Mouse (Mus musculus) liver, postnatal 0 days (tissue): ENCODE results near the gene F2r. TPM values are rescaled to one million over a fixed set of nuclear protein-coding genes. Genes with fewer than 3 reads are reported as not detected.
A peak's percentile ranks its signal among the peaks of the same experiment; 100 is the strongest.

ENCODE experiments used
- ATAC-seq: fragments of 200-750 bp; cut with Nextera tagmentation; 2 replicates; pipeline ENCODE4 v1.8.0; 2017; ENCODE audit warnings: mild to moderate bottlenecking, moderate library complexity
- DNase-seq: peaks from one replicate; pipeline ENCODE4 v3.0.0-alpha.2; 2016
- H3K27ac ChIP-seq: fragments of 300-500 bp; sonication (generic); 2 replicates; pipeline ENCODE4 v1.5.1; 2014; ENCODE audit warnings: antibody characterized with exemption, moderate library complexity, mild to moderate bottlenecking, low read depth
- H3K27me3 ChIP-seq: fragments of 300-500 bp; sonication (generic); 2 replicates; pipeline ENCODE4 v1.6.1; 2014; ENCODE audit warnings: low read length, control low read depth, mixed read lengths; ENCODE audit not compliant: insufficient read depth
- H3K36me3 ChIP-seq: fragments of 300-500 bp; sonication (generic); replicated peaks from 2 replicates; pipeline ENCODE4 v1.6.1; 2014; ENCODE audit warnings: mild to moderate bottlenecking, control low read depth, low read length, moderate library complexity, mixed read lengths; ENCODE audit not compliant: insufficient read depth
- H3K4me1 ChIP-seq: fragments of 300-500 bp; sonication (generic); 2 replicates; pipeline ENCODE4 v1.6.1; 2014; ENCODE audit warnings: antibody characterized with exemption, mild to moderate bottlenecking, control low read depth; ENCODE audit not compliant: insufficient read depth
- H3K4me2 ChIP-seq: fragments of 300-500 bp; sonication (generic); 2 replicates; pipeline ENCODE4 v1.6.1; 2014; ENCODE audit warnings: low read depth, mild to moderate bottlenecking, low read length, moderate library complexity, mixed read lengths
- H3K4me3 ChIP-seq: fragments of 300-500 bp; sonication (generic); 2 replicates; pipeline ENCODE4 v1.5.1; 2014; ENCODE audit warnings: low read depth, low read length
- H3K9ac ChIP-seq: fragments of 300-500 bp; sonication (generic); replicated peaks from 2 replicates; pipeline ENCODE4 v1.6.1; 2014; ENCODE audit warnings: mild to moderate bottlenecking, moderate library complexity
- H3K9me3 ChIP-seq: fragments of 300-500 bp; sonication (generic); 2 replicates; pipeline ENCODE4 v1.6.1; 2016; ENCODE audit warnings: mild to moderate bottlenecking, control low read depth, low read length, mixed read lengths
- CTCF ChIP-seq: sonication (generic); IDR thresholded peaks from 2 replicates; pipeline ENCODE4 v1.5.1; 2016; ENCODE audit warnings: antibody characterized with exemption, low read depth
- EP300 ChIP-seq: IDR thresholded peaks from 2 replicates; pipeline ENCODE4 v1.6.1; 2016; ENCODE audit warnings: antibody characterized with exemption, low read depth, mild to moderate bottlenecking
- WGBS: fragments of 180-500 bp; shearing (Covaris S2); extraction: QIAGEN DNeasy Blood & Tissue Kit; methylation state at CpG from one replicate; pipeline ENCODE4 v1.1.7; 2014; ENCODE audit not compliant: insufficient replicate concordance; 5-methylcytosine and 5-hydroxymethylcytosine counted together
- polyA plus RNA-seq: library from polyadenylated mRNA; unstranded; fragments of >200 nt; fragmentation: Nextera tagmentation; extraction: Ambion mirVana; gene quantifications from 2 replicates; pipeline ENCODE4 v1.2.1, GENCODE M21; 2015

F2r gene
- polyA plus RNA-seq, 1 experiment from 2014 or later = 28.6 TPM

- H3K9me3 ChIP-seq = no peaks in the 10 kb centered on the region
- no peak for ATAC-seq
- no peak overlapping the region for H3K27ac ChIP-seq
- peaks cover 2% of the 10 kb centered on the region; the same call in 1 of the 2 replicates for H3K4me1 ChIP-seq
- no peak for DNase-seq
- no peaks in the 10 kb centered on the region for H3K27me3 ChIP-seq
- no peak overlapping the region for H3K9ac ChIP-seq
- H3K4me2 ChIP-seq = no peak overlapping the region
- H3K36me3 ChIP-seq = peaks cover 43% of the 10 kb centered on the region
- no peak overlapping the region for H3K4me3 ChIP-seq
- no peak for TF ChIP-seq CTCF
- TF ChIP-seq EP300 = no peak
- 88% methylated on average over 12 of the region's 12 CpGs for WGBS
Observed at GRCm38 (mm10) chr13:95635301-95635700, 17.0 kb upstream of the F2r start.

- WGBS = 26% methylated on average over 2 of the region's 2 CpGs
Observed at GRCm38 (mm10) chr13:95634451-95634850, 16.2 kb upstream of the F2r start.

GRCm38 (mm10) chr13:95633384-95633783 is 15.1 kb upstream of the F2r start:
- DNase-seq = no peak
- H3K4me3 ChIP-seq = no peak overlapping the region
- no peak overlapping the region for H3K27ac ChIP-seq
- no peaks in the 10 kb centered on the region; the same call in 1 of the 2 replicates for H3K4me1 ChIP-seq
- H3K4me2 ChIP-seq = no peak overlapping the region
- TF ChIP-seq EP300 (no peak), CTCF (no peak)
- H3K9me3 ChIP-seq = no peaks in the 10 kb centered on the region
- WGBS = 83% methylated on average over 2 of the region's 2 CpGs
- H3K9ac ChIP-seq = no peak overlapping the region
- H3K27me3 ChIP-seq = no peaks in the 10 kb centered on the region
- peaks cover 57% of the 10 kb centered on the region for H3K36me3 ChIP-seq
- no peak for ATAC-seq

More at GRCm38 (mm10) chr13:95634451-95634850, 16.2 kb upstream of the F2r start:
- Histone ChIP-seq H3K9me3 (no peaks in the 10 kb centered on the region), H3K4me3 (no peak overlapping the region), H3K4me1 (peaks cover under 1% of the 10 kb centered on the region; the same call in 1 of the 2 replicates), H3K36me3 (peaks cover 49% of the 10 kb centered on the region), H3K27me3 (no peaks in the 10 kb centered on the region), H3K4me2 (no peak overlapping the region), H3K9ac (no peak overlapping the region), H3K27ac (peak overlapping the region; percentile 48; the same call in 1 of the 2 replicates)
- DNase-seq (no peak), ATAC-seq (peak; percentile 23; the same call in 1 of the 2 replicates)
- TF ChIP-seq CTCF (no peak), EP300 (peak; percentile 67; the same call in 1 of the 2 replicates)

- Histone ChIP-seq H3K27me3 (no peaks in the 10 kb centered on the region), H3K4me2 (no peak overlapping the region), H3K9ac (no peak overlapping the region), H3K9me3 (no peaks in the 10 kb centered on the region), H3K27ac (no peak overlapping the region), H3K4me3 (no peak overlapping the region), H3K36me3 (peaks cover 59% of the 10 kb centered on the region), H3K4me1 (no peaks in the 10 kb centered on the region)
- no peak for TF ChIP-seq EP300
- TF ChIP-seq CTCF = no peak
- no peak for ATAC-seq
- WGBS = 87% methylated on average over 6 of the region's 6 CpGs
- no peak for DNase-seq
Observed at GRCm38 (mm10) chr13:95632144-95632543, 13.9 kb upstream of the F2r start.

GRCm38 (mm10) chr13:95630747-95631146 is 12.5 kb upstream of the F2r start:
- 44% methylated on average over 2 of the region's 2 CpGs for WGBS
- H3K4me1 ChIP-seq = no peaks in the 10 kb centered on the region
- no peaks in the 10 kb centered on the region for H3K9me3 ChIP-seq
- no peak overlapping the region for H3K27ac ChIP-seq
- no peak overlapping the region for H3K9ac ChIP-seq
- H3K4me3 ChIP-seq = no peak overlapping the region
- H3K4me2 ChIP-seq = no peak overlapping the region
- ATAC-seq (no peak), DNase-seq (no peak)
- peaks cover 51% of the 10 kb centered on the region for H3K36me3 ChIP-seq
- H3K27me3 ChIP-seq = no peaks in the 10 kb centered on the region
- TF ChIP-seq CTCF (no peak), EP300 (no peak)

- Histone ChIP-seq H3K4me2 (no peak overlapping the region), H3K9ac (no peak overlapping the region), H3K36me3 (peaks cover 44% of the 10 kb centered on the region), H3K9me3 (no peaks in the 10 kb centered on the region), H3K27me3 (no peaks in the 10 kb centered on the region), H3K4me1 (no peaks in the 10 kb centered on the region), H3K27ac (no peak overlapping the region), H3K4me3 (no peak overlapping the region)
- 84% methylated on average over 10 of the region's 10 CpGs for WGBS
- no peak for DNase-seq
- no peak for TF ChIP-seq EP300
- no peak for TF ChIP-seq CTCF
- no peak for ATAC-seq
Observed at GRCm38 (mm10) chr13:95629751-95630150, 11.5 kb upstream of the F2r start.
